Mouse (Mus musculus) Muller cell, postnatal 12 days (primary cell): Measurements from ENCODE around the gene Stk11.
A peak's percentile ranks its signal among the peaks of the same experiment; 100 is the strongest.

Experiments
- DNase-seq: peaks from one replicate; pipeline ENCODE4 v3.0.0-alpha.2; 2015; ENCODE audit errors: inconsistent ontology term

Gene Stk11

GRCm38 (mm10) chr10:80115290-80115943, at the start of gene Stk11:
Gene Stk11, plus strand, starts transcription at chr10:80115803.
- DNase-seq = peak; percentile 99

- DNase-seq = no peak
Measured at GRCm38 (mm10) chr10:80069251-80069650, 46.4 kb upstream of the Stk11 start.

GRCm38 (mm10) chr10:80069948-80070450, 45.6 kb upstream of the Stk11 start:
- no peak for DNase-seq

DNA sequence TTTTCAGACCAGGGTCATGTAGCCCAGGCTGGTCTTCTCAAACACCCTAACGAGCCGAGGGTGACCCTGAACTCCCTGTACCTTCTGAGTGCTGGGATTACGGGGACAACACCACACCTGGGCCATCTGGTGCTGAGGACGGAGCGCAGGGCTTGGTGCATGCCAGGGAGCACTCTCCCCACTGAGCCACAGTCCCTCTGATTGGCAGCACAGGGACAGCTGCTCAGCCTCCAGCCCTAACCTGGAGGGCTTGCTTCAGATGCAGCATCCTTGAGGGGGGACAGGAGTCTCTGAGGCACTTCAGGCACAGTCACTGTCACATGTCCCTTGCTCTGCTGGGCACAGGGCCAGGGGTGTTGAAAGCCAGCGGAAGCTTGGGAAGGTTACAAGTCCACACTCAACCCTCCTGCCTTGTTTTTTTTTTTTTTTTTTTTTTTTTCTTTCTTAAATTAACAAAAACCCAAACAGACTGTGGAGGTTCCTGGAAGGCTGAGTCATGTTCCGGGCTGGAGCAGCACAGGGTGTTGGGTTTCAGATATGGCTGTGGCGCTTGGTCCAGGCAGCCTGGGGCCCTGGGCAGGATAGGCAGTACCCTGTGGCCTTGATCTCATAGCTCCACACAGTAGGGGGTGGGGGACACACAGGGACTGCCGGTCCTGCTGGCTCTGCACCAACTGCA, 44.6 kb upstream of the Stk11 start:
- peak; percentile 97 for DNase-seq

- DNase-seq = no peak
Measured at GRCm38 (mm10) chr10:80071516-80071900, 44.1 kb upstream of the Stk11 start.

DNA sequence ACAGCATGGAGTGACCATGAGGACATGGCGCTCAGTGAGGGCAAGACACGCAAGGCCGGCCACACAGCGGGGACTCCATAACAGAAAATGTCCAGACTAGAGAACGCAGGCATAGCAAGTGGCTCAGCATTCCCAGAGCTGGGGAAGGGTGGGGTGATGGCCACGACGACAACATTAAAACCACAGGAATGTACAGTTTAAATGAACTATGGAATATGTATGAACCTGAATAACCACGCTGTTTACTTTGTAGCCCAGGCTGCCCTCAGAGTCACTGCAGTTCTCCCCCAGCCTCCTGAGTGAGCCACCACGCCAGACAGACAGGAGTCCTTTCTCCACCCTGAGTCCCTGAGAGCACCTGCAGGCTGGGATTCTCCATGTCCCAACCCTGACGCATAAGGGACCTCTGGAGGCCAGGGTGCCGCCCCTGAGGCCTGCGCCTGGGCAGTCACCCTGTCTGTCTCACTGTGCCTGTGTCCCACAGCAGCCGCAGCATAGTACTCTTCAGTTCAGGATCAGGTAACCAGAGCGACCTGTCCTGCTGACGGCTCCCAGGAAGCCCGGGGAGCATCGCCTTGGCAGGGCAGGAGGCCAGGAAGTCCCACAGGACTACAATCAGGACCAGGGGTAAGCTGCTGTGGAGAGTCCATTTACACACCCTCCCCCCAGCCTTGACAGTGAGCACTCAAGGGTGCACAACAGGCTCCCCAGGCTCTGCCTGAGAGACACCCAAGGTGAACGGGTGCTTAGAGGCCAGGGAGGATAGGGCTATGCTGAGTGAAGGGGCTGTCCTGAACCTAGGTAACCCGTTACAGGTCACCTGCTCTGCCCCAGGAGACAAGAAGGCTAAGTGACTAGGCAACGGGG, 42.7 kb upstream of the Stk11 start:
- no peak for DNase-seq

DNA sequence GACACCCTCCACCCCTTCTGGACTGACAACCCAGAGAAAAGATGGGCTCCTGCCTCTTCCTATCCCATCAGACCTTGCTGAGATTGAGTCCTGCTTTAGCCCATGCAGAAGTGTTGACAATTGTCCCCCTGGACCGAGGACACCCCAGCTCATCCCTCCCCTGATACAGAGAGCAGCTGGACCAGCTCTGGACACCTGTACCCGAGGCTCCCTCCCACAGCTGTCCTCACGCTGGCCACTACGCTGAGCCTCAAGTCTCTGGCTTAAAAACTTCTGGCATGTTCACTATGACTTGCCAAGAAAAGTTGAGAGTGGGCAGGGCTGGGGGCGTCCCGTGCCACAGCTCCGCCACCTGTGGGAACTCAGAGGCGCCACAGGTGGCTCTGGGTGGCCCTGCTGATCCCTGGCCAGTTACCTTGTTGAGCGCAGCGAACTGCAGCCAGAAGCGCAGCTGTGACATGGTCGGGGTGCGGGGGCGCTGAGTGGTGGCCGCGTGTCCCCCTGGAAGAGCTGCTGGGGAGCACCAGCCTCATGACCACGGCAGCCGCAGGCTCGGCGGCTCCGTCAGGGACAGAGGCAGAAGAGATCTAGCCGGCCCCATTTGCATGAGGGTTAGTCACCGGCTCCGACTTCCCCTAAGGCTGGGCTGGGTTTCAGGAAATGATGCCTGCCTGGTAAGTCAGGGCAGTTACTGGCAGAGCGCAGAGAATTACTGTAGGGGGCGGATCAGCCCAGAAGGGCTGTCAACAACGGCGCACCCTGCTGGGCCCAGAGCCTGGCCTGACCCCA, 40.6 kb upstream of the Stk11 start:
- peak; percentile 94 for DNase-seq

DNA sequence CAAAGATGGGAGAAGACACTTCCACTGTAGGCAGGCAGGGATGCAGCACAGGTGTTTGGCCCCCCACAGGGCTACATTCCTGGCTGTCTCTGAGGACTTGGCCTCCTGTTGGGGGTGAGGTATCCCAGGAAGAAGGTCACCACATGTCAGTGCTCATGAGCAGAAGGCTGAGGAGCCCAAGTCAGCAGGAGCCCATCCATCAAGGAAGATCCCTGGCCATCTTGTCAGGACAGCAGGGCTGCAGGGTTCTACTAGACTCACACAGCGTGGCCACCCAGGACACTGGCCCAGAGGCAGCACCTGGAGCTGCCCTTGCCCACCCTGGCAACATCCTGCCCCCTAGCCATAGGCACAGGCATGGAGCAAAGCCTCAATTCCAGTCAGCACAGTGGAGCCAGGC, 39.7 kb upstream of the Stk11 start:
- DNase-seq = no peak

DNA sequence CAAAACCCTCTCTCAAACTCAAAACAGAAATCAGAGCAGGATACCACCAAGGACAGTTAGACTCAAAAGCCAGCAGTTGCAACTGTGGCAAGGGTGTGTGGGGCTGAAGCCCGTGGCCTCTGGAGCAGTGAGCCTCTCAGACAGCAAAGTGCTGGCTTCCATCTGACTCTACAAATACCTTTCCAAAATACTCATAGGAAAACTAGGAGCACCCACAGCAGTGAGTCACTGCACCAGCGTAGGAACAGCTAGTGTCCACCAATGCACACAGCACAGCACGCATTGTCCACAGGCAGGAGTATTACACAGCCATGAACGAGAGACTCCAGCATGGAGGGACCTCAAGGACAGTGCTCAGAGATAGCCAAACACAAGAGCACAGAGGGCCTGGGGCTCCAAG, 39.2 kb upstream of the Stk11 start:
- DNase-seq = no peak

GRCm38 (mm10) chr10:80077312-80077711, 38.3 kb upstream of the Stk11 start:
- no peak for DNase-seq

DNA sequence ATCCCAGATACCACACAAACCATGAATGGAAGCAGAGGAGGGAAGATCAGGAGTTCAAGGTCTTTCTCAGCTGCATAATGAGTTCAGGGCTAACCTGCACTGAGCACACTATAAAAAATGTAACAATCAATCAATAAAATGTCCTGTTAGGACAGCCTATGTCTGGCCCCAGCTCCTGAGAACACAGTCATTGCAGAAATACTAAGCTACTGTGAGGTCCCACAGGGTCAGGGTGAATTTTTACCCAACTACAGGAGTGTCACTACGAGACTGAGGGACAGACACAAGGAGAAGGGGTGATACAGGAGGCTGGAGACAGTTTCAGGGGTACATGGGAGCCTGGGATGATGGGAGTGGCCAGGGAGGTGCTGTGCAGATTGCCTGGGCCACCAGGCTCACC, 37.2 kb upstream of the Stk11 start:
- no peak for DNase-seq

DNA sequence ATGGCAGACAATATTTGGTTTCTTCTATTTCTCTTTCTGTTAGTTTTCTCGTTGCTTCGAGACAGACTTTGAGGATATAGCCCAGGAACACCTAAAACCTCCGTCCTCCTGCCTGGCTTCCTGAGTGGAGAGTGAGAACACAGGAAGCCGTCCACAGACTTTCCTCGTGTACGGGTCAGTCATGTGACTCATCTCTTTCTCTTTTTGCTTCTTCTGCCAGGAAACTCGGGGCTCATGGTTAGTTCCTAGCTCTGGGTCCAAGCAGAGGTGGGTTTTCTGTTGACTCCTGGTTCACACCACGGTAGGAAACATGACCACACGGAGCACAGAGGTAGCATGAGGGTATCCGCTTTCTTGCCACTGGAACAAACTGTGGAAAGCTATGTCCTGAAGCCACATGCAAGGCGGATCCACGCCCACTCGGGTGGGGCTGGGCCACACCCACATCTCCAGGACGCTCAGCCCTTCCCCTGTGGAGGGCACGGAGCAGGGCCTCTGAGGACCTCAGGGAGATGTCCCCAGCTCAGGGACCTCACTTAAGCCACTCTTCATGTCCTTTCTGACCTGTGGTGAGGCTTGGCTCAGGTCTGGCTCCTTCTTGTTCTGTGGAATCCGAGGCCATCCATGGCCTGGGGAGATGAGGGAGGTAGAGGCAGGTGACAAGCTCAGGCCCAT, 35.1 kb upstream of the Stk11 start:
- no peak for DNase-seq

- no peak for DNase-seq
Measured at GRCm38 (mm10) chr10:80081075-80081474, 34.5 kb upstream of the Stk11 start.

DNA sequence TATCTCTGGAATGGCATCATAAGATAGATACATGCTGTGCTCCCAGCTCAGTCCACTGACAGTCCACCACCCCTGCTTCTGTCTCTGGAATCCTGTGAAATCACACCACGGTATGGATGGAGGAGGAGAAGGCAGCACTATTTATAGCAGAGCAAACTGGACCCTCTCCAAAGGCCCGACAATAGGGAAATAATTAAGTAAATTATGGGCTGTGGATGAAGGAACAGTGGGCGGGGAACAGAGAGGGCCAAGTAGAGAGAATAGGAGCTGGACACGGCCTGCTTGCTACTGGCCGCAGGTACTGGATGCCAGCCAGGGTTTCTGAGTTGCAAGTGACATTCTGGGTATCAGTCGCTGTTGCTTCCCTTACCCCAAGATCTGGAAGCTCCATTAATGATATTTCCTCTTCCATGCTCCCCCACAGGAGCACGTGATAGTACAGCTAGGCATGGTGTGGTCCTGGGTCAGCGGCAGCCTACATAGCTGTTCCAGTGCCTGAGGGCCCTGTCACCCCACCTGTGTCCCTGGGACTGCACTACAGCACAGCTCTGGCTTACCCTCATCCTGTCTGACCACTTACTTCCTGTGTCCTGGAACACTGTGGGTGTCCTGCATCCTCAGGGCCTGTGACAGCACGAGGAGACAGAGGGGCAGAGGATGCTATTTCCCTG, 30.7 kb upstream of the Stk11 start:
- peak; percentile 91 for DNase-seq

DNA sequence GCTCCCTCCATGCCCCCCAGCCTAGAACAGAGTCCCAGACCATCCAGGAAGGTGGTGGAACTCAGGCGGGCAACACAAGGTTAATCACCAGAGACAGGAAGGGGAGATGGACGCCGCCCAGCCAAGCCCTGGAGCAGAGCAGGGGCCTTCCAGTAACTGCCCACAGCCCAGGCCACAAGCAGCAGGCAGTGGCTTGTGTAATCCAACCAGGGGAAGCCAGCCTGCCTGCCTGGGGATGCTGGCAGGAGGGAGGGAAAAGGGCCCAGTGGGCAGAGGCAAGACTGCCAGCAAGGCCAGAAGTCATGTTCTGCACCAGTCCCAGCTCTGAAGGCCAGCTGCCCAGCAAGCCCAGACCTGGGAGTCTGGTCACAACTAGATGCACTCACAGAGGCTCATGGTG, 28.8 kb upstream of the Stk11 start:
- peak; percentile 68 for DNase-seq

DNA sequence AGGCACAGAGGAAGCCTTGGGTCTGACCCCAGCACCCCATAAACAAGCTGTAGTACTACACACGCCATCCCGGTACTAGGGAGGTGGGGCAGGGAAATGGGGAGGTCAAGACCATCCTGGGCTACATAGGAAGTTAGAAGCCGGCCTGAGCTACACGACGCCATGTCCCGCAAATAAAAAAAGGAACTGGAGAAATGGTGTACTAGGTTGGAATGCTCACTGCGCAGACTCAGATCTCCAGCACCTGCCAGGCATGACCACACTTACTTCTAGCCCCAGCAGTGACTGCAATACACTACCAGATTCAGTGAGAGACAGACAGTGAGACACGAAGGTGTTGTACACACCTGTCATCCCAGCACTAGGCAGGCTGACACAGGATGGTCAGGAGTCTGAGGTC, 28.1 kb upstream of the Stk11 start:
- no peak for DNase-seq

DNA sequence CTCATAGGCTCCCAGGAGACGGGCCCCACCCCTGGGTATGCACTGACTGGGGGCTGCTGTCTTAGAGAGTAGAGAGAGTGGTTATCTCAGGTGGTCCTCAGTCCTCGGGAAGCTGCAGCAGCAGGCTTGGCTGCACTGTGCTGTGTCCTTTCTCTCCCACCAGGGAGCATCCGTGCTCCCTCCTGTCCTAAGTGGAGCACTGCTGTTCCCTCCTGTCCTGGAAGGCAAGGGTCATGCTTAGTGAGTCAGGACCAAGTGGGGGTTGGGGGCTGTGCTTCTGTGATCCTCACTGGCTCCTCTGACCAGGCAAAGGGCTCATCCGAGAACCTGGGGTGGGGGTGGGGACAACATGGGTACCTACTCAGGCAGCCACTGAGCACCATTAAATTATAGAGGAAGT, 26.5 kb upstream of the Stk11 start:
- no peak for DNase-seq

- no peak for DNase-seq
Measured at GRCm38 (mm10) chr10:80091527-80091926, 24.1 kb upstream of the Stk11 start.

GRCm38 (mm10) chr10:80092690-80093089, 22.9 kb upstream of the Stk11 start:
- DNase-seq = no peak

GRCm38 (mm10) chr10:80094085-80094484, 21.5 kb upstream of the Stk11 start:
- DNase-seq = no peak

GRCm38 (mm10) chr10:80094684-80095083, 20.9 kb upstream of the Stk11 start:
- DNase-seq = no peak
